Mouse (Mus musculus) heart, embryonic 10.5 days (tissue): ENCODE results near the gene Oas1d. TPM values are rescaled to one million over a fixed set of nuclear protein-coding genes. Genes with fewer than 3 reads are reported as not detected.
A peak's percentile ranks its signal among the peaks of the same experiment; 100 is the strongest.
"Not testable (repeated sequence)": the region's sequence is repeated elsewhere in the genome, so short reads cannot be mapped to it uniquely, and the experiment has no call there.

Experiments
- DNase-seq: peaks from one replicate; pipeline ENCODE4 v3.0.0-alpha.2; 2017; ENCODE audit warnings: low spot score
- H3K27ac ChIP-seq: fragments of 300-500 bp; sonication (generic); 2 replicates; pipeline ENCODE4 v1.5.1; 2016; ENCODE audit warnings: mild to moderate bottlenecking
- H3K27me3 ChIP-seq: fragments of 300-500 bp; sonication (generic); 2 replicates; pipeline ENCODE4 v1.6.1; 2016; ENCODE audit warnings: mild to moderate bottlenecking; ENCODE audit not compliant: poor library complexity, insufficient read depth, severe bottlenecking
- H3K36me3 ChIP-seq: fragments of 300-500 bp; sonication (generic); 2 replicates; pipeline ENCODE4 v1.6.1; 2016; ENCODE audit warnings: mild to moderate bottlenecking, moderate library complexity
- H3K4me1 ChIP-seq: fragments of 300-500 bp; sonication (generic); 2 replicates; pipeline ENCODE4 v1.6.1; 2016; ENCODE audit warnings: mild to moderate bottlenecking
- H3K4me3 ChIP-seq: fragments of 300-500 bp; sonication (generic); 2 replicates; pipeline ENCODE4 v1.5.1; 2016; ENCODE audit warnings: mild to moderate bottlenecking, moderate library complexity
- H3K9me3 ChIP-seq: fragments of 300-500 bp; sonication (generic); 2 replicates; pipeline ENCODE4 v1.6.1; 2016; ENCODE audit warnings: mild to moderate bottlenecking, moderate library complexity
- WGBS: fragments of 180-500 bp; shearing (Covaris S2); methylation state at CpG from one replicate; pipeline ENCODE4 v1.1.7; 2016; 5-methylcytosine and 5-hydroxymethylcytosine counted together
- polyA plus RNA-seq: library from polyadenylated mRNA; unstranded; fragments of >200 nt; fragmentation: Nextera tagmentation; extraction: Ambion mirVana; gene quantifications from 2 replicates; pipeline ENCODE4 v1.2.1, GENCODE M21; 2016

The Oas1d gene
- polyA plus RNA-seq, 1 experiment from 2014 or later: not detected

DNA sequence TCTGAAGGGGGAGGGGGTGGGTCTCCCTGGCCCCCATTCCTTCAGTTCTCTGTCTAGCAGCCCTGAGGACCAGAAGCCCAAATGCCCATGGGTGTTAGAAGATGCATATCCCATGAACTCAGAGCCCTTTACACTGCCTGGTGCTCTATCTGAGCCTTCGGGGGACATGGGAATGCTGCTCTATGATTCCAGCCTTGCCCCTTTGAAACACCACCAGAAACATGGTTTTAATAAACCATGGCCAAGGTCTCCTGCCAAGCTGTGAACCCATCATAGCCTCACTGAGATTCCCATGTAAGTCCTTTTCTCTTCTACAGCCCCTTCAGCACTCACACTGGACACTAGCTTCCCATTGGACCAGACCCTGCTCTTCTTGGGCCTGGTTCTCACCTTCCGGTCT is 24.3 kb upstream of the Oas1d start:
- DNase-seq: peak; percentile 36
- H3K4me3 ChIP-seq: no peak overlapping the region
- no peaks in the 10 kb centered on the region for H3K36me3 ChIP-seq
- H3K27me3 ChIP-seq: no peaks in the 10 kb centered on the region
- 59% methylated on average over 2 of the region's 2 CpGs for WGBS
- H3K9me3 ChIP-seq: no peaks in the 10 kb centered on the region
- no peak overlapping the region for H3K27ac ChIP-seq
- no peaks in the 10 kb centered on the region for H3K4me1 ChIP-seq

DNA sequence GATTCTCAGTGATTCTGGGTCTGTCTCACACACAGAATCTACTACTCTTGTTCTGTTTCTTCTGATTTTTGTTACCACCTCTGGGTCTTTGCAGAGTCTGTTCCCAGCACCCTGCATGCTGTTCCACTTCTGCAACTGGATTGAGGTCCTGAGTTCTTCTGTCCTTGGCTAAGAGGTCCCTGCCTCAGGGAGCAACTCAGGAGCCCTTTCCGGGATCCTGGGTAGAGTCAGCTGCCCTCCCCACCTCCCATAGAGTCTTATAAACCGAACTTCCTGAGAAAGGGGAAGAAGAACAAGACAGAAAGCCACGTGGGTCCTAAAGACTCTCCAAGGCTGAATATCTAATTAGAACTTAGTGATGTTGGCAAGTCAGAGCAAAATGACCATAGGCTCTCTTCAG is 23.3 kb upstream of the Oas1d start:
- DNase-seq: peak; percentile 60
- no peaks in the 10 kb centered on the region for H3K9me3 ChIP-seq
- H3K27me3 ChIP-seq: no peaks in the 10 kb centered on the region
- no peaks in the 10 kb centered on the region for H3K36me3 ChIP-seq
- no peaks in the 10 kb centered on the region for H3K4me1 ChIP-seq
- 63% methylated on average over 3 of the region's 3 CpGs for WGBS
- H3K4me3 ChIP-seq: no peak overlapping the region
- no peak overlapping the region for H3K27ac ChIP-seq

- not testable (repeated sequence) for H3K27ac ChIP-seq, H3K4me3 ChIP-seq, H3K27me3 ChIP-seq, H3K4me1 ChIP-seq, H3K36me3 ChIP-seq, H3K9me3 ChIP-seq
- 70% methylated on average over 2 of the region's 2 CpGs for WGBS
- DNase-seq: peak; percentile 50
Measured at GRCm38 (mm10) chr5:120891566-120892242, 22.6 kb upstream of the Oas1d start.

- Histone ChIP-seq H3K9me3 (no peaks in the 10 kb centered on the region), H3K27me3 (no peaks in the 10 kb centered on the region), H3K27ac (no peak overlapping the region), H3K4me1 (no peaks in the 10 kb centered on the region), H3K36me3 (no peaks in the 10 kb centered on the region), H3K4me3 (no peak overlapping the region)
- DNase-seq: peak; percentile 14
- 63% methylated on average over 2 of the region's 2 CpGs for WGBS
Measured at GRCm38 (mm10) chr5:120892243-120892660, 22.1 kb upstream of the Oas1d start.

- WGBS: 81% methylated on average over 4 of the region's 4 CpGs
- H3K4me1 ChIP-seq, H3K4me3 ChIP-seq, H3K36me3 ChIP-seq, H3K27me3 ChIP-seq, H3K27ac ChIP-seq, H3K9me3 ChIP-seq: not testable (repeated sequence)
- peak; percentile 58 for DNase-seq
Measured at GRCm38 (mm10) chr5:120893866-120894265, 20.5 kb upstream of the Oas1d start.

DNA sequence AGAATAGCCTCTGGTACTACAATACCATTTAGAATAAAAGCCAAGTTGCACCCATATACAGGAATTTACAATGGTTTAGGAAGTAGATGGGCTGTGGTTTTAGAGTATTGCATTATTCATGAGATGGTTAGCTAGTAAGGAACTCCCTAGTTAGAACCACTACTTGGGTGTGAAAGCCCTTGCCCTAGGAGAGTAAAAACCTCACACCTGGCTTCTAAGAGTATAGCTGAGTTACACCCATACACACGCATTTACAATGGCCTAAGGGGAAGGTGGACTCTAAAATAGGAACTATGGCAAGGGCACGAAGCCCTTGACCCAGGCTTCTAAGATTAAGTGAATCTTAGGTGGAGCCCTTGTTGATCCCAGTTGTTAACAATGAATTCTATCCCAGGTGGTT is 19.6 kb upstream of the Oas1d start:
- 68% methylated on average over 2 of the region's 2 CpGs for WGBS
- H3K27ac ChIP-seq, H3K4me3 ChIP-seq, H3K4me1 ChIP-seq, H3K9me3 ChIP-seq, H3K36me3 ChIP-seq, DNase-seq, H3K27me3 ChIP-seq: not testable (repeated sequence)

DNA sequence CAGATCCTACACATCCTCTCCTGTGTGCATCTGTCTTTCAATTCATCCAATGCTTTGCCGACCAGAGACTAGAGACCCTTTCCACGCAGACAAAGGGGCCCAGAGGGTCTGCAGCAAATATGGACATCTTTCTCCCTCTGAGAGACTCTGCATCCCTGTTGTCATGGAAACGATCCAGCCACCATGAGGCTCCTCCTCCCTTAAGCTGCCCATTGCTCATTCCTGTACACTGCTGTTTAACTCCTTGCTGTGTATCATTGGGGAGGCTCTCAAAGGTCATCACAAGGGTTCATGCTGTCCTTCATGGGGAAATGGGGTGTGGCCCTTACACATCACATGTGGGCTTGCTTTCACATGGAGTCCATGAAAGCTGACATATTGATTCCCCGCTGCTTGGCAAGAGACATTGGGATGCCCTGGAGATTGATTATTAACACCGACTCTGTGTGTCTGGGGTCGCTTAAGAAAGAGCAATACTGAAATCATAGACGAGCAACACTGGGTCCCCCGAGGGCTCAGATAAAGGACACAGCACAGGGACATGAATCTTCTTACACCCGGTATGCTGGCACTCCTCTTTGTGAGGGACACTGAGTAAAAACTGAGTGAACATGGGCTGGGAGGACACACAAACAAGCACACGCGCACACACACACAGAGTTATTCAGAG is 19.0 kb upstream of the Oas1d start:
- DNase-seq: peak; percentile 63
- Histone ChIP-seq H3K27ac (no peak overlapping the region), H3K4me3 (no peak overlapping the region), H3K27me3 (no peaks in the 10 kb centered on the region), H3K9me3 (no peaks in the 10 kb centered on the region), H3K4me1 (no peaks in the 10 kb centered on the region), H3K36me3 (no peaks in the 10 kb centered on the region)
- WGBS: 79% methylated on average over 11 of the region's 11 CpGs

DNA sequence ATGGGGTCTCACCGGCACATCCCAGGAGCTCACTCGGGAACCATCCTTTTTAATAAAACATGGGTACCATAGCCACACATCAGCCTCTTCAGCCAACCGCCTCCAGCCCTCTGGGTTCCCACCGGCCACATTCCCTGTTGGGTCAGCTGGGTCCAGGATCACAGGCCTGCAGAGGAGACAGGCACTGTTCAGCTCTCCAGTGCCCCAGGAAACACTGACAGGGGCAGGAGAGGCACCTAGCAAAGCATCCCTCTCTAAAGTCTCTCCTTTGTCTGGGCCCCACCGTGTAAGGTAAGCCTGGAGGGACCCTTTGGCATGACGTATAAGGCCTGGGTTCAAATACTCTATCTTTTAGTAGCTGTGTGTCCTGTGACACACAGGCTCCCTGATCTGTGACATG is 16.0 kb upstream of the Oas1d start:
- no peaks in the 10 kb centered on the region for H3K4me1 ChIP-seq
- no peak overlapping the region for H3K4me3 ChIP-seq
- no peaks in the 10 kb centered on the region for H3K36me3 ChIP-seq
- no peaks in the 10 kb centered on the region for H3K27me3 ChIP-seq
- no peaks in the 10 kb centered on the region for H3K9me3 ChIP-seq
- no peak overlapping the region for H3K27ac ChIP-seq
- DNase-seq: peak; percentile 47
- 80% methylated on average over 6 of the region's 6 CpGs for WGBS

- H3K36me3 ChIP-seq: no peaks in the 10 kb centered on the region
- H3K4me1 ChIP-seq: no peaks in the 10 kb centered on the region
- H3K27ac ChIP-seq: no peak overlapping the region
- H3K9me3 ChIP-seq: no peaks in the 10 kb centered on the region
- no peak overlapping the region for H3K4me3 ChIP-seq
- DNase-seq: peak; percentile 35
- no peaks in the 10 kb centered on the region for H3K27me3 ChIP-seq
Measured at GRCm38 (mm10) chr5:120898726-120899125, 15.6 kb upstream of the Oas1d start.

GRCm38 (mm10) chr5:120900666-120901065 is 13.7 kb upstream of the Oas1d start:
- Histone ChIP-seq H3K9me3 (no peaks in the 10 kb centered on the region), H3K27me3 (no peaks in the 10 kb centered on the region), H3K4me3 (no peak overlapping the region), H3K36me3 (no peaks in the 10 kb centered on the region), H3K27ac (no peak overlapping the region), H3K4me1 (no peaks in the 10 kb centered on the region)
- DNase-seq: peak; percentile 35
- 43% methylated on average over 1 of the region's 1 CpGs for WGBS

GRCm38 (mm10) chr5:120902056-120902455 is 12.3 kb upstream of the Oas1d start:
- peak; percentile 27 for DNase-seq
- no peak overlapping the region for H3K4me3 ChIP-seq
- H3K9me3 ChIP-seq: no peaks in the 10 kb centered on the region
- no peaks in the 10 kb centered on the region; the same call in 1 of the 2 replicates for H3K4me1 ChIP-seq
- no peak overlapping the region for H3K27ac ChIP-seq
- H3K27me3 ChIP-seq: no peaks in the 10 kb centered on the region
- H3K36me3 ChIP-seq: no peaks in the 10 kb centered on the region
- 87% methylated on average over 5 of the region's 5 CpGs for WGBS

DNA sequence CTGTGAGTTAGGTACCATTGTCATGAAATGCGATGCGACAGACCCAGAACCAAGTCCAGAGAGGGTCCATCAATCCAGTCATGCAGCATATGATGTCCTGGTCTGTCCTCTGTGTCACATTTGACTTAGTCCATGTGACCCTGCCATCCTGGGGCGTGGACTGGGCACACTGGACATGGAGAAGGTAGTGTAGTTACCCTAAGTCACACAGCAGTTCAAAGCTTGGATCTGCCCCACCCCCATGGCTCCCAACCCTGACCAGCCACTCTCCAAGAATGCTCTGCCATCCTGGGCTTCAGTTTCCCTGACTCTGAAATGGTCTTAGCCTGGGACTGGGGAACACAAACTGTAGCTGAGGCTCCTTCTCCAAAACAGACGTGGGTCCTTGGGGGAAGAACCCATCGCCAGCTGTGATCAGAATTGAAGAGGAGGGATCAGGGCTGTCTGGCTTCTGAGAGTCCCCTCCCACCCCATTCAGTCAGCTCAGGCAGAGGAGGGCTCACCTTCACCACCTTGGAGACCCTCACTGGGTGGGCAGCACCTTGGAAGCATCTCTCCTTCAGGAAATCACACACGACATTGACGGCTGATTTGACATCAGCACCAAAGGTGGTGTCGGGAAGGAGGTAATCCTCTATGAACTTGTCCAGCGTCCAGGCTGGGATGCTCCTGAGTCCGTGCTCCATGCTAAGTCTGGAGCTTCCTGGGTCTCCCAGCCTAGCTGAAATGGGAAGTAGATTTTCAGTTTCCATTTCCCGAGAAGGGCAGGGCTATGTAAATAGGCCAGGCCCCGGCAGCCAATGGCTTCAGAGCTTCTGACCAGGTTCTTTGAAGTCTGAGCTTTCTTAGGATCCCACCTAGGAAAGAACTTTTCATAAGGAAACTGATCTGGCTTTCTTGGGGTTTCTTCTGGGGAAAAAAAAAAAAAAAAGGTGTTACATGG is 7.3 kb upstream of the Oas1d start, which contains the start of gene Oas1a:
Gene Oas1a, minus strand, starts transcription at position 731 of the 943 bp plus-strand sequence.
- not testable (repeated sequence) for H3K36me3 ChIP-seq, H3K4me1 ChIP-seq, H3K27me3 ChIP-seq, H3K27ac ChIP-seq, H3K4me3 ChIP-seq, H3K9me3 ChIP-seq
- DNase-seq: peak; percentile 71
- WGBS: 30% methylated on average over 9 of the region's 12 CpGs
